Mouse (Mus musculus) ES-Bruce4 (cell line): ENCODE results near the gene Rptor.

ENCODE experiments used
- CTCF ChIP-seq: IDR thresholded peaks from one replicate; pipeline ENCODE4 v1.8.1; 2011; ENCODE audit warnings: low read depth, low read length
- EP300 ChIP-seq: IDR thresholded peaks from 2 replicates; pipeline ENCODE4 v1.6.1; 2011; ENCODE audit warnings: low read depth, low read length; ENCODE audit not compliant: insufficient read depth
- POLR2A ChIP-seq: IDR thresholded peaks from one replicate; pipeline ENCODE4 v1.8.1; 2011; ENCODE audit warnings: low read length; ENCODE audit not compliant: insufficient read depth

GRCm38 (mm10) chr11:119769666-119770065 lies 167.0 kb downstream of the Rptor start:
- TF ChIP-seq POLR2A = no peak
- TF ChIP-seq CTCF = peak; percentile 44
- TF ChIP-seq EP300 = no peak
